Mouse (Mus musculus): ENCODE measurements around the gene Tmem123.

The Tmem123 gene

DNA sequence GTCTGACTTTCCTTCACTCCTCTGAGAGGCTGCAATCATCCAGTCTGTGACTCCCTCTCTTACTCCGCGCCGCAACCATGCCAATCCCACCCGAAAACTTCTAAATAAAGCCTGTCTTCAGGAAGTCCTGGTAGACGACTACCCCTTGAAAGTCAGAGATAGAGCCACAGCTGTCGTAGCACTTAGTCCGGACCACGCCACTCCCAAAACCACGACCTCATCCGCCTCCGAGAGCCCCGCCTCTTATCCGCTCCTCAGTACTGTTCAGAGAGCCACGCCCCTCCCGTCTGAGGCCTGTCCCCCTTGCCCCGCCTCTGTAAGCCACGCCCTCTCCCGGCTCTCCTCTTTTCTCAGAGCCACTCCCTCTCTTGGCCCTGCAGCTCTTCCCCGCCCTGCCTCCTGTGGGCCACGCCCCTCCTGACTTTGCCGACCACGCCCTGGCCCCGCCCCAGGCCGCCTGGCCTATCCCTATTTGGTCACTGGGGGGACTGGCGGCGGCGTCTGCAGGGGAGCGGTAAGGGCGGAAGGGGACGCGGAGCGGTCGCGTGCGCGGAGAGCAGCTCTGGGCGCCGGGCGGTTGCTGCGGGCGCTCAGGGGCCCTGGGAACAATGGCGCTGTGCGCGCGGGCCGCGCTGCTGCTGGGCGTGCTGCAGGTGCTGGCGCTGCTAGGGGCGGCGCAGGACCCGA lies at the start of gene Tmem123:
Gene Tmem123, plus strand, starts transcription at position 428 of the 687 bp plus-strand sequence.
- DNase-seq (ENCODE audit: low read depth in 2 of 2, low spot score in 2 of 2), result peak; percentile 99

DNA sequence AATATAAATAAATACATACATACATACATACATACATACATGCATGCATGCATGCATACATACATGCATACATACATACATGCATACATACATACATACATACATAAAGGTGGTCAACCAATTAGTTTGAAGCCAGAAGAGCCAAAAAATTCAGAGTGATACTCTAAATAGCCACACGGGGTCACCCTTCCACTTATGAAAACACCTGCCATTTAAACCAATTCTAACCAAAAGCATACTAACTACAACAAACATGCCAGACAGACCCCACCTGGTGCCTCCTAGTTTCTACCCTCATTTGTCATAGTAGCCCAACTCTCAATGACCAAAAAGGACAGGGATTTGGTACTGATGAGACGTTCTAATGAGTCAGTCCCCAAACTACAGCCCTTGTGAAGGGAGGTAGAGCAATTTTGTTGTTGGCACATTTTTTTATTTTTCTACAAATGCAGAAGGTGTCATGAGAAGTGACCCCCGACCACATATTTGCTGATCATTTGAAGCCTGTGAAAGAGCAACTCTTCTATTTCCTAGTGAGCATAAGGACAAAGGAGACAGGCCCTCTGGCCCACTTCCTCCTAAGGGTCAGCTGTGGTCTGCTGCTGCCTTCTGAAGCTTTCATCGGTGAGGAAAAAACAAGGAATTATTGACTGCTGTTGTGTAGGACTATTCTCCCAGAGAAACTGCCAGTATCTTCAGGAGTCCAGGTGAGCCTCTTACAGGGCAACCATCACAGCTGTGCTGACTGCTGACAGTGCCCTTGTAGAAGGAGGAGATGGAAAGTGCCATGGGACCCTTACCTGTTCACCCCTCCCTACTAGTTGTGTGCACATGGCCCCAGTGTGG lies 49.6 kb upstream of the Tmem123 start:
- DNase-seq (ENCODE audit: low read depth in 2 of 2, low spot score in 2 of 2), result peak; percentile 43 to 52

DNA sequence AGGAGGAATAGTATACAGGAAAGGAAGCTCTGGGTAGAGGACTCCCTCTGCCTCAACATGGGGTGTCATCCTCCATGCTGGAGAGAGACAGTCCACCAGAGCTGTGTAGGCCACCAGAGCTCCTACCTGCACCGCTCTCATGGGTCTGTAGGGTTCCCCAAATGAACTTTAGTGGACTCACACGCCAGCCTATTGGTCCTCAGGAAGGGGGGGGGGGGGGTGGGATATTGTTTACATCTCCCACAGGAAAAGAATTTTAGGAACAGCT lies 49.0 kb upstream of the Tmem123 start:
- DNase-seq (ENCODE audit: low read depth in 2 of 2, low spot score in 2 of 2), result no peak

DNA sequence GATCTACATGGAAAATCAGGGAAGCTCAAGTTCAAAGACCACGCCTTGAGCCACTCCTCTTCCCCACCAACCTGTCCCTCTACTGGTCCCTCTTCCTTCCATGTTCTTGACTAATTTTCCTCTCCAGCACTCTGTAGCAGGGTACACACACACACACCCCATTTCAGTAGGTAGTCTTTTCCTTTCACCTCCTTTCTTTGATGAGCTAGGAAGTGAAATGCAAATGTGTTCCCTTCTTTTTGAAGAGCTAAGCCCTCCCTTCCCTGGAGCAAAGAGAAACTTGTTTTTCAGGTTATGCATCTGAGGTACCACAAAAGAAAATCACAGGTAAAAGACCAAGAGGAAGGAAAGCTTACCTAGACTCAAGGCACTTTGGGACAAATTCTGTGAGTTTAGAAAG lies 42.3 kb upstream of the Tmem123 start:
- no peak for DNase-seq (ENCODE audit: low read depth in 2 of 2, low spot score in 2 of 2)

DNA sequence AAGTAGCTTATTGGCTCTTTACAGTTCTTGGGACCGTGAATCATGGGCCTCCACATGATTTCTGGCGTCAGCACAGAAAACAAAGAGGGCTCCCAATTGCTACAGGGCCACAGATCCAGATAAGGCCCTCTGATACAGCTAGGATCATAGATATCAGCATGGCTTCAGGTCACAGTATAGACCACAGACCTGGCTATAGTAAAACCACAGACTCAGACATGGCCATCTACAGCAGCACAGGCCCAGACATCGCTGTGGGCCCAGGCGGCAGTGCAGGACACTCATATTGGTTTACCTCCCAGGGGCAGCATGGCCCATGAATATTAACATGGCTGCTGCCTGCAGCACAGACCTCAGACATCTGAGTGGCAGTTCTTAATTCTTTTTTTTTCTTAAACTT lies 34.8 kb upstream of the Tmem123 start:
- DNase-seq (ENCODE audit: low read depth in 2 of 2, low spot score in 2 of 2), result no peak

DNA sequence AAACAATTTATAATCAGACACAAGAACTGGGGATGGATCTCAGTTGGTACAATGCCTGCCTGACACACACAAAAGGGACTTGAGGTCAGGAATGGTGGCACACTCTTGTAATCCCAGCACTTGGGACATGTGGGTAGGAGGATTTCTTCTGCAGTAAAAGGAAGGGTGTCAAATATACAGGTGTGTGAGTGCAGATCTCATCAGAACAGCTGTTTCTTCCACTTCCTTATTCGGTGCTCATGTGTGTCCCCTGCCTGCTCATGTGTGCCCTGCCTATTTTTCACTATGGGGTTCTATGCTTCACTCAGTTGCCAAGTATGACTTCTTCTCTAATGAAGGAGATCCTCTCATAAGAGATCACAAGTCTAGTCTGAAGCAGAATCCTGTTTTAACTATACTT lies 21.1 kb upstream of the Tmem123 start:
- no peak for DNase-seq (ENCODE audit: low read depth in 2 of 2, low spot score in 2 of 2)

DNA sequence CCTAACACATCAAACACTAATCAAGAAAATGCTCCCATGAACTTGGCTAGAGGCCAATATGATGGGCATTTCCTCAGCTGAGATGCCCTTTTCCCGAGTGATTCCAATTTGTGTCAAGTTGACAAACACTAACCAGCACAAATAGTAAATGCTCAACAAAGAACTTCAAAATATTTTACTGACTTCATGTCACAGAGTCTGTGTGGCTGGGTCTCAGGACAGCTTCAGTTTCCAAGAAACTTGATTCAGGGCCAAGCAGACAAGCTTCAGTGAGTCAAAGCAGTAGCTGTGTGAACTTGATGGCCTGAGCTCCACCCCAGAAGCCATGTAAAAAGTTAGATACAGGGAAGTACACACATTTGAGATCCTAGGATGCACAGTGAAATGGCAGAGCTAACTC lies 19.7 kb upstream of the Tmem123 start:
- DNase-seq (ENCODE audit: low read depth in 2 of 2, low spot score in 2 of 2), result no peak

DNA sequence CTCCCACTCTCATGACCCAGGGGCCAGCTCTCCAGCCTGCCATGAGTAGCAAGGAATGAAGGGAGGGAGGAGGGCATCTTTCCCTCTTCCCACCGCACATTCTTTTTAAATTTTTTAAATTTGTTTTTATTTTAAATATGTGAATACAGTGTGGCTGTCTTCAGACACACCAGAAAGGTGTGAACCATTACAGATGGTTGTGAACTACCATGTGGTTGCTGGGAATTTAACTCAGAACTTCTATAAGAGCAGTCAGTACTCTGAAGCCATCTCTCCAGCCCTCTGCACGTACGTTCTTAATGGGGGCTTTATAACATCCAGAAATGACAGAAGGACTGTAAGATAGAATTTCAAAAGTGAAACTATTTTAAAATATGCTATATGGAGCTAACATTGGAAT lies 15.0 kb upstream of the Tmem123 start:
- no peak for DNase-seq (ENCODE audit: low read depth in 2 of 2, low spot score in 2 of 2)

DNA sequence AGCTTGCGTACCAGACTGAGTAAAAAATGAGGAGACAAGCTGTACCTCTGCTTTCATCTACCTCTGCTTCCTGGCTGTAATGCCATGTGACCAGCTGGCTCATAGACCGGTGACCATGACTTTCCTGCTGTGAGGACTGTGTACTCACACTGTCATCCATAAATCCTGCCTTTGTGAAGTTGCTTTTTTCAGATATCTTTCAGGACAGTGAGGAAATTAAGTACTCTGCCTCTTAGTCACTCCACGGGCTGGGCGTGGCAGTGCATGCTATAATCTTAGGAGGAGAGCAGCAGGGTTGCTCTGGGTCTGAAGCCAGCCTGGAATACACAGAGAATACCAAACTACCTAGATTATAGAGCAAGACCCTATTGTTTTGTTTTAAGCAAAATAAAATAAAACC lies 14.3 kb upstream of the Tmem123 start:
- DNase-seq (ENCODE audit: low read depth in 2 of 2, low spot score in 2 of 2), result no peak

DNA sequence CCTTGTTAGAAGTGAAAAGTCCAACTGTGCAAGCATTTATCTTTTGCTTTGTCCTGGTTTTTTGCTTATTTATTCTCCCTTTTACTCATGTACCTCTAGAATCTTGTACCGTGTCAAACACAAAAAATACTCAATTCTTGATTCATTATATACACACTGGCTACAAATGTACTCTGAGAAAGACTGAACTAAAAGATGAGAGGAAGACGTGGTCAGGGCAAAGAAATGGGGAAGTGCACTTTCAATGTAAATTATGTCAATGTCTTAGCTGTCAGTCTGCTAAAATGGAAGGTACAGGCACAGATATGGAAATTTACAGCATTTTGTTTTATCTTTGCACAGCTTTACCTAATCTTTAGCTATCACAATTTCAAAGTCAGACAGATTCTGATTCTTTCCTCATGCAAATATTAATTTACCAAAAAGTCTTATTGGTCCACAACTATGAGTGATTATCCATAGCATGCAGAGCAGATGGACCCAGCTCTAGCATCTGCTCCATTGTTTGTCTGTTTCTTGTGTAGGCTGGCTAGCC lies 7.9 kb upstream of the Tmem123 start:
- no peak for DNase-seq (ENCODE audit: low read depth in 2 of 2, low spot score in 2 of 2)

DNA sequence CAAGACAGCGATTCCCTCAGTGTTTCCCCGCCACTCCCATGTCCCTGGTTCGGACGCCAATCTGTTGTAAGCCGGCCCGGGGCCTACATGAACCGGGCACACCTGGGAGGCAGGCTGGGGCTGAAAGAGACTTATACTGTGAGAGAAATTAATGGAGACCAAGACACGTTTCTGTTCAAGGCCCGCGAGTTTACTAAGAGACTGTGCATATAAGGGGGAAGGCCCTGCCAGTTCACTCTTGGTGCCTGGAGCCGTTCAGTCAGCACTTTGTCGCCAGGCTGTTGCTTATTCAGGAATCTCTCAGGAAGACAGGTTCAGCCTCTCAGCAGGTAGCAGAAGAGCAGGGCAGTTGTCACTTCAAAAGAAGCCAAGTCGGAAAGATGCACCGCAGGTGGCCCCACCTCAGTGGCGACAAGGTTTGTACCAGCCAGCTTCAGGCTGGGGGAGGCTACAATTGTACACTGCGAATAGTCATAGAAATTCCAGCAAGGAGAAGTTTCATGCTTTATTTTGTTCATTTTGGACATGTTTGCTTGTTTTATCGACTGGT lies 1.9 kb upstream of the Tmem123 start:
- no peak for DNase-seq (ENCODE audit: low read depth in 2 of 2, low spot score in 2 of 2)

DNA sequence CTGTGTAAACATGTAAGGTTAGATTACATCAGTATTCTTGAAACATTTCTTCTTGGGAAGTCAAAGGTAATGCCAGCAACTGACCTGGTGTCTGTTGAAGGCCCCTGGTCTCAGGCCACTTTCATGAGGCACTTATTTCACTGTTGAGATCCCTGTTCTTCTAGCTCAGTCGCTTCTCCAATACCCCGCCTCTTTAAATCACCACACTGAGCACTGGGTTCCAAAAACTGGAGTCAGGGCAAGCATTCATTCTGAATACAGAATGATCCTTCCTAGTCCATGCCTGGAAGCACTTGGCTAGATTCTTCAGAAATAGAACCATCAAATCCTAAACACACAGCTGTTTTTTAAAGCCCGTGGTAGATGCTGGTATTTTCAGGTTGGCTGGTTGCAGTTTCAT lies 1.1 kb upstream of the Tmem123 start:
- DNase-seq (ENCODE audit: low read depth in 2 of 2, low spot score in 2 of 2), result no peak

DNA sequence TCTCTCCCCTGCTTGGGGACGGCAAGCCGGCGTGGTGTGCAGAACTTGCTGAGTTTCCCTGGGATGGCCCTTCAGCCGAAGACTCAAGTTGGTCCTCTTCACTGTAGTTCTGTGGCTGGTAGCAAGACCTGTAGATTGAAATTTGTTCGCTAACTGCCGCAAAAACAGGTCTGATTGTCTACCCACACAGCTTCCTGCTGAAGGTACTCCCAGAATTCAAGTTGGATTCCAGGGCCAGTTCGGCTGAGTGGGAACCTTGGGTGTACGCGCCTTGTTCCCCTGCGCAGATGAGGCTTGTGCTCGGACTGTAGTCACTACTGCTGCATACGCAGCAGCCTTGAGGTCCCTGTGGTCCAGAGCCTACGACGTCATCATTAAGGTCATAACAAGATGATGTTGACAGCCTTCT lies 626 bp downstream of the Tmem123 start:
- peak; percentile 72 to 74 for DNase-seq (ENCODE audit: low read depth in 2 of 2, low spot score in 2 of 2)

DNA sequence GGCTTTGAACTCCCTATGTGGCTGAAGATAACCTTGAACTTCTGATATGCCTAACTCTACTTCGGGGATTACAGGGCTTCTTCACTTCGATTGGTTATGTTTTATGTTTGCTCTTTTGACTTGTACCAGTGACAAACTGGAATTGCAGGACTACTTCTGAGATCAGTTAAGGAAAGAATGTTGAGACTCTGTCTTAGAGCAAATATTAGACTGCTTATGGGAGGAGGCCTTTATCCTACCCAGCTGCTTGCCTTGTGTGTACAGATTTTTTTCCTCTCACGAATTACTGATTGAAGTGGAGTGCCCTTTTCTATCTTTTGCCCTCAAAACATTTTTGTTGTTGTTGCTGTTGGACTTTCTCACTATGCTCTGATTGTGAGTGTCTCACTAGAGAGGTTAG lies 1.4 kb downstream of the Tmem123 start:
- DNase-seq (ENCODE audit: low read depth in 2 of 2, low spot score in 2 of 2), result no peak

DNA sequence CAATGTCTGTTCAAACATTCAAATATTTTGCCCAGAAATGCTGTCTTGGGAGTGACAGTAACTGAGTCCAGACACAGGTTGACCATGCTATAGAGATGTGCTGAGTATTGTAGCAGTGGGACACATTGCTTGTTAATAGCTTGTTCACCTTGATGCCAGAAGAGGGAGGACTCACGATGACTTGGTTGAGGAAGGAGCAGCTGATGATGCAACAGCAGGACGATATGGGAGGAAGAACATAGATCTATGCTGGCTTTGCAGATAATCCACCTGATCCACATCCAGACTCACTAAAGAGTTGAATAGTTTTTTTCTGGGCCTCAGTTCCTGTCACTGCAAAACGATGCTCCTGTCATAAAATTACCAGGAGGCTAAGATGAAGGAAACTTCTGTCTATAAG lies 2.7 kb downstream of the Tmem123 start:
- DNase-seq (ENCODE audit: low read depth in 2 of 2, low spot score in 2 of 2), result no peak

DNA sequence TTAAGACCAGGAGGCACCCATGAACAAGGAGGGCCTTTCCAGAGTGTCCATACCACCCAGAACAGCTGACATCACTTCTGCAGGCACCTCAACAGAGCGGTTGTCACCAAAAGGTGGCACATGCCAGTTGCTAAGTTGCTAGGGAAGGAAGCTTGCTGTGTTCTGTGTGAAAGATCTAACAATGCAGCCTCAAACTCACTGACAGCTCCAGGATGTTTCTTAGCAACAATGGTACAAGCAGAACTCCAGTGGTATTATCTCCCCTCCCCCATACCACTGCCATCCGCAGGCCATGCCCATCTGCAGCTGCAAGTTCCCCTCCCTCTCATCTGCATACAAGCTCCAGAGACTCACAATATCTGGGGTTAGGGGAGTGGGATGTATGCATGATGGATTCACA lies 3.7 kb downstream of the Tmem123 start:
- DNase-seq (ENCODE audit: low read depth in 2 of 2, low spot score in 2 of 2), result no peak

DNA sequence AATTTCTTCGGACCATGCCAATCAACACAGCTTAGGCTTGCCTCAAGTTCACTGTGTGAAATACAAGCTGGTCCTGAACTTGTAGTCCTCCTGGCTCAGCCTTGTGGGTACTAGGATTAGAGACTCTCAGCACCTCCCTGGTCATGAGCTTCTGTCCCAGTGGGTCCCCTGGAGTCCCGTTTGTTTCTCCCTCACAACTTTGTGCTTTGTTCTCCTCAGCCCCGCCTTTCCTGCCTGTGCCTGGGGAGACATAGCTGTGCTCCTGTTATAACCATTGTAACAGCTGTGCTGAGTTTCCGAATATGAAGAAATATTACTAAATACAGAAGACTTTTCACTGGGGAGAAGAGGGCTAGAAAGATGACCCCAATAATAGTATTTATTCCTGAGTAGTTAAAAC lies 5.2 kb downstream of the Tmem123 start:
- no peak for DNase-seq (ENCODE audit: low read depth in 2 of 2, low spot score in 2 of 2)

DNA sequence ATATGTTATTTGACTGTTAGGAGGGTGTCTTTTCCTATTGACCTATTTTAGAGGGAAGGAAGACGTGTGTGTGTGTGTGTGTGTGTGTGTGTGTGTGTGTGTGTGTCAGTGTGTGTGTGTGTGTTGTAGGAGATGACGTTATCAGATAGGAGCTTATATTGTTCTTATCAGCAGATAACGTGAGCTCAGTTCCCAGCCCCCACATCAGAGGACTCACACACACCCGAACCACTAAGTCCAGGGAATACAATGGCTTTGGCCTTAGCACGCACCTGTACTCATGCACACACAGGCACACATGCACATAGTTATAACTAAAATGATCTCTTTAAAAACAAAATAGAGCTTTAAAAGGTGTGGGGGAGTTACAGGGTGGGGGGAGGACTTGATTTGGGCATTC lies 5.7 kb downstream of the Tmem123 start:
- DNase-seq (ENCODE audit: low read depth in 2 of 2, low spot score in 2 of 2), result no peak

DNA sequence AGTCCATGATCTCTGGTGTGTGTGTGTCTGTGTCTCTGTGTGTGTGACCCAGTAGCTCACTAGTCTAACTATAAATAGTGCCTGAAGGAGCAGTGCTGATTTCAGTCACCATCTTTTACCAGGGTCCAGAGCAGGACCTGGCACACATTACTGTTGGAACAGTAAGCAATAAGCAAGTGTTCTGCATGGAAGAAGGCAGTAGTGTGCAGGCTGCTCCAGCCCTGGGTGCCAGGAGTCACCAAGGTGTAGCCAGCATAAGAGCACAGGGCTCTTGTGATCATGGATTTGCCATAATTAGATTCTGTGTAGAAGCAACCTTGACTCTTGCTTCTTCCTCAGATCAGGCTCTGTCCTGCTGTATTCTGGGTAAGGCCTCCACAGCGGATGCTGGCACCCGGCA lies 8.5 kb downstream of the Tmem123 start:
- no peak for DNase-seq (ENCODE audit: low read depth in 2 of 2, low spot score in 2 of 2)

DNA sequence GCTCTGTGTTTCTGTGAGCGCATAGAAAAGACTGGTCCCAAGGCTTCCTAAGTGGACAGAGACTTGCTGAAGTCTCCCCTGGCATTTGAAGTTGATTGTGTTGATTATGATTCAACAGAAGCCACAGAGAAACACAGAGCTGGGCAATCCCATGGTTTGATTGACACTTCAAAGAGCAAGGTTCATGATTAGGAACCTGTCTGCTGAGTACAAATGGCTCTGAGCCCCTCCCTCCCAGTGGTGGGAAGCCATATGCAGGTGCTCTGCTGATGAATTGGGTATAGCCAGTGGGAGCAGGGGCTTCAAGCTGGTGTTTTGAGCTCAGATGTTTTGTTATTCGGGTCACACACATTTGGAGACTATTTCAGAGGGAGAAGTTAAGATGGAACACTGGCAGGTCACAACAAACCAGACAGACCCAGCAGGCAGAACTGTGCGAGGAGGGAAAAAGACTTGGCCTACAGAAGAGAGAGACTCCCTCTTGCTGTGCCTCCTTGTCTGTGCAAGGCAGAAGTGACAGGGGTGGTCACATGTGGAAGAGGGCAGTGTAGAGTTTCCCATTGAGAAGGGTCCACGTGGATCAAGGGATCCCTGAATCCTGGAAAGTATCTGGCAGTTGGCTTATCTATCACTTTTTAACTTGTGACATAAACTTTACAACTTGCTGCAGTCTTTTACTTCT lies 9.1 kb downstream of the Tmem123 start:
- no peak for DNase-seq (ENCODE audit: low read depth in 2 of 2, low spot score in 2 of 2)

DNA sequence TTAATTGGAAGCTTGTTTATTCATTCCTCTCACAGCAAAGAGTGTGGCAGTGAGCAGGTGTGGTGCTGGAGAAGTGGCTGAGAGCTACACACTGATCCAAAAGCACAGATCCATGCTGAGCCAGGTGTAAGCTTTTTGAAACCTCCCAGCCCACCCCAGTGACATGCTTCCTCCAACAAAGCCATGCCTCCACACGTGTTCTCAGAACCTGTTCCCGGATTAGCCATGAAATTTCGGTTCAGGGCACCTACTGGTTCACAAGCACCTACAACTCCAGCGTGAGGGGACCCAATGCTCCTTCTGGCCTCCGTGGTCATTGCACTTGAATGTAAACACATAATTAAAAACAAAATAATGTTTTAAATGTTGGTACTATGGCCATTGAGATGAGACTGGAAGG lies 9.8 kb downstream of the Tmem123 start:
- DNase-seq (ENCODE audit: low read depth in 2 of 2, low spot score in 2 of 2), result no peak

DNA sequence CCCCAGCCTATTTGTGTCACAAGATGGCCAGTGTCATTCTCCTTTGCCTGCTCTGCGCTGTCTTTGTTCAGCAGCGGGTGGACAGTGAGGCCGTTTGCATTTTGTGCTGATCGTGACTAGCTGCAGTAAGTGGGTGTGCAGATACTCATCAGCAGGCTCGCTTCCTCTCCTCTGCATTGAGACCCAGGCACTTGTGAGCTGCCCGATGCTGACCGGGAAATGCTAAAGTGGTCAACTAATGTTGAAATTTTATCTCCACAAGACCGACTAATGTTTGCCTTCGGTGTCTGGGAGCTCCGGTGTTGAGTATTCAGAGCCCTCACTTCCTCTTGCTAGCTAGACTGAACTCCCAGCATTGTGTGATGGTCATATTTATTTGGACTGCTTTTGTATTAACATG lies 10.7 kb downstream of the Tmem123 start:
- DNase-seq (ENCODE audit: low read depth in 2 of 2, low spot score in 2 of 2), result no peak

All from CD8-positive naive resting alpha-beta T cell, adult 2 months (primary cell).